In genomic region chr17:50643989-50644388, GRCm38 (mm10) we compare ENCODE assay signal across 11 mouse cellular contexts.
DNase-seq lines count a peak whose midpoint lies in the region; ATAC-seq lines count a peak whose summit lies in the region.
"Had no signal": no experiment of that assay in that cellular context is flagged by ENCODE, and none has a peak within 500 bp of the region (broad histone marks: within the 10 kb centered on the region; RNA-seq: fewer than 3 reads in every experiment).

No protein-coding gene starts in this region.

- no peak overlapping the region for H3K9ac ChIP-seq in heart, embryonic 16.5 days (ENCODE audit: low read length)
- no peak overlapping the region for H3K9ac ChIP-seq in forebrain, embryonic 14.5 days (ENCODE audit: low read length)
- no peak overlapping the region for H3K9ac ChIP-seq in midbrain, embryonic 14.5 days (replicated peaks; ENCODE audit: low read length)
- H3K9ac ChIP-seq: lung, embryonic 14.5 days had no signal

- ATAC-seq in heart, embryonic 16.5 days (replicated peaks; ENCODE audit: extremely low read depth, insufficient read depth, low FRiP score), result no peak
- peak; percentile 68; the same call in 1 of the 2 replicates for ATAC-seq in forebrain, embryonic 14.5 days
- ATAC-seq in midbrain, embryonic 14.5 days (ENCODE audit: low FRiP score, low TSS enrichment), result peak; percentile 58; the same call in 1 of the 2 replicates

- peaks cover 16% of the 10 kb centered on the region for H3K4me1 ChIP-seq in heart, embryonic 16.5 days (ENCODE audit: control insufficient read depth, insufficient read depth, low read length)
- H3K4me1 ChIP-seq in forebrain, embryonic 14.5 days (ENCODE audit: control insufficient read depth, insufficient read depth, low read length), result peaks cover 8% of the 10 kb centered on the region
- H3K4me1 ChIP-seq in midbrain, embryonic 14.5 days (ENCODE audit: control insufficient read depth, insufficient read depth, low read length), result no peaks in the 10 kb centered on the region

- no peak overlapping the region for H3K4me3 ChIP-seq in heart, embryonic 16.5 days (ENCODE audit: low read length)
- no peak overlapping the region for H3K4me3 ChIP-seq in forebrain, embryonic 14.5 days (ENCODE audit: low read depth, low read length)
- no peak overlapping the region for H3K4me3 ChIP-seq in midbrain, embryonic 14.5 days (replicated peaks; ENCODE audit: low read depth, low read length)

- H3K36me3 ChIP-seq in heart, embryonic 16.5 days (ENCODE audit: control insufficient read depth, insufficient read depth), result peaks cover 9% of the 10 kb centered on the region
- H3K36me3 ChIP-seq in forebrain, embryonic 14.5 days (ENCODE audit: control insufficient read depth, insufficient read depth, low read length), result 0 out of 2 replicates have a peak, but pooled peaks cover 2% of the 10 kb centered on the region
- no peaks in the 10 kb centered on the region for H3K36me3 ChIP-seq in midbrain, embryonic 14.5 days (ENCODE audit: control insufficient read depth, insufficient read depth, low read length)

- WGBS in heart, embryonic 16.5 days, result 29% methylated on average over 6 of the region's 6 CpGs
- 8% methylated on average over 6 of the region's 6 CpGs for WGBS in forebrain, embryonic 14.5 days
- WGBS in midbrain, embryonic 14.5 days, result 16% methylated on average over 6 of the region's 6 CpGs

- peaks cover 8% of the 10 kb centered on the region for H3K9me3 ChIP-seq in heart, embryonic 16.5 days (replicated peaks; ENCODE audit: control insufficient read depth, low read length)
- no peaks in the 10 kb centered on the region for H3K9me3 ChIP-seq in forebrain, embryonic 14.5 days (replicated peaks; ENCODE audit: control insufficient read depth, low read length)
- H3K9me3 ChIP-seq in midbrain, embryonic 14.5 days (ENCODE audit: control insufficient read depth, low read length), result no peaks in the 10 kb centered on the region

- DNase-seq in heart, adult 8-10 months (ENCODE audit: low spot score), result no peak
- peak; percentile 25 for DNase-seq in ZHBTc4 (ENCODE audit: low read depth, low spot score)
- peak; percentile 60 for DNase-seq in forebrain, embryonic 14.5 days (ENCODE audit: low spot score)
- peak; percentile 63 for DNase-seq in midbrain, embryonic 14.5 days
- DNase-seq in lung, postnatal 36 days, result no peak
- DNase-seq in urinary bladder, postnatal 14 days (ENCODE audit: low spot score), result no peak
- DNase-seq: cerebellum, adult 11-12 months; lung, embryonic 14.5 days; thymus, adult 18-20 months had no signal

- peak overlapping the region; percentile 64 for H3K27ac ChIP-seq in heart, embryonic 16.5 days (ENCODE audit: low read length)
- no peak overlapping the region for H3K27ac ChIP-seq in forebrain, embryonic 14.5 days (ENCODE audit: low read depth, low read length)
- H3K27ac ChIP-seq in midbrain, embryonic 14.5 days (replicated peaks; ENCODE audit: low read depth, low read length), result peak overlapping the region; percentile 66
- H3K27ac ChIP-seq: kidney, postnatal 0 days had no signal

- no peaks in the 10 kb centered on the region for H3K27me3 ChIP-seq in heart, embryonic 16.5 days (ENCODE audit: control insufficient read depth, insufficient read depth, low read length)
- no peaks in the 10 kb centered on the region for H3K27me3 ChIP-seq in forebrain, embryonic 14.5 days (replicated peaks; ENCODE audit: control insufficient read depth, insufficient read depth, low read length)
- no peaks in the 10 kb centered on the region for H3K27me3 ChIP-seq in midbrain, embryonic 14.5 days (ENCODE audit: control insufficient read depth, insufficient read depth, low read length)

- peak overlapping the region; percentile 23 for H3K4me2 ChIP-seq in heart, embryonic 16.5 days (ENCODE audit: low read depth, low read length)
- peak overlapping the region; percentile 20; the same call in 1 of the 2 replicates for H3K4me2 ChIP-seq in forebrain, embryonic 14.5 days (ENCODE audit: low read length)
- H3K4me2 ChIP-seq in midbrain, embryonic 14.5 days (ENCODE audit: low read length), result no peak overlapping the region
- H3K4me2 ChIP-seq: lung, embryonic 14.5 days had no signal

Comparison
In these comparisons a context has a peak if more than half of its experiments do, and no peak if none do; other contexts are left out.
1. DNase-seq: peak in ZHBTc4 (single experiment), forebrain, embryonic 14.5 days (single experiment) and midbrain, embryonic 14.5 days (single experiment); none in heart, adult 8-10 months (single experiment), lung, postnatal 36 days (single experiment) and urinary bladder, postnatal 14 days (single experiment).